7 mouse cellular contexts compared by ENCODE assay signal in the genomic region with DNA sequence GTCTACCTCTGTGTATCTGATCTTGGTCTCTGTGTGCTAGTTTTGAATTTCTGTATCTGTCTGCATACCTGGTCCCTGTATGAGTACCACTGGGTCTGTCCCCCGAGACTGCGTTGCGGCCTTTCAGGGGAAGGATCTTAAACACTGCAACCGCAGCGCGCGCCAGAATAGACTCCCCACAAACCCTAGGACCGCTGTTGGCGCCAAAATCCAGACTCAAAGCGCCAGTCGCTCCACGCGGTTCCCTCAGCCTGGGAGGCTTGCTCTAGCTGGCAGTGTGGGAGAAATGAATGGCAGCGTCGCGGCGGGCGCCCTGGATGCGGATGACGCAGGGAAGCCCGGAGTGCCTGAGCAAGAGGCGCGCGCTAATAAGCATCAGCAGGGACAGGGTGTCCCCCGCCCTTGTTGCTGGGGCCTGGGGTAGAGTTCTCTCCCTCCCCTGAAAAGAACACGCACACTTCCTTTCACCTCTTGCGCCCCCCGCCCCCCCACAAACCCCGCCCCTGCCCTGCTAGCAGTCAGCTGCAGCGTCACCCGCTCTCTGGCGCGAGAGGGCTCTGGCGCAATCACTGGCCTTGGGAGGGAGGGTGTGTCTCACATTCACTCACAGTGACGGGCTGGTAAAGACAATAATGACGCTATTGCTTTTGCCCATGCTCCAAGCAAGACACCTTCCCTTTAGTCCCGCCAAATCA. TPM values are rescaled to one million over a fixed set of nuclear protein-coding genes. Genes with fewer than 3 reads are reported as not detected.
DNase-seq lines count a peak whose midpoint lies in the region; ATAC-seq and TF ChIP-seq lines count a peak whose summit lies in the region.

No protein-coding gene starts in this region.

- DNase-seq in ES-E14 (ENCODE audit: low read depth, low spot score), result no peak
- peak; percentile 91 to 94 for DNase-seq in adrenal gland, postnatal 36 days
- peak; percentile 7 for DNase-seq in heart, postnatal 0 days (ENCODE audit: low spot score)
- DNase-seq in kidney, postnatal 25 days, result peak; percentile 25 to 63

- ATAC-seq in embryonic facial prominence, embryonic 15.5 days (ENCODE audit: insufficient number of reproducible peaks, low FRiP score, low TSS enrichment, low read depth), result peak; percentile 49; the same call in 1 of the 2 replicates
- ATAC-seq in heart, postnatal 0 days (ENCODE audit: insufficient read depth, low read depth), result peak; percentile 37
- peak; percentile 73 for ATAC-seq in lung, embryonic 15.5 days (ENCODE audit: borderline replicate concordance, extremely low read depth, low FRiP score, low TSS enrichment)
- peak; percentile 17; the same call in 1 of the 2 replicates for ATAC-seq in neutrophil, adult 5-6 weeks (ENCODE audit: extremely low read depth, insufficient number of reproducible peaks, low FRiP score, poor library complexity, severe bottlenecking)

- peak overlapping the region; percentile 80 for H3K9ac ChIP-seq in ES-E14 (ENCODE audit: insufficient read depth, low read depth, low read length, poor library complexity, severe bottlenecking)
- H3K9ac ChIP-seq in embryonic facial prominence, embryonic 15.5 days, result peak overlapping the region; percentile 37; the same call in 1 of the 2 replicates
- no peak overlapping the region for H3K9ac ChIP-seq in heart, postnatal 0 days (replicated peaks; ENCODE audit: low read depth, low read length)
- peak overlapping the region; percentile 66 for H3K9ac ChIP-seq in lung, embryonic 15.5 days

- peaks cover 0 to 4% of the 10 kb centered on the region in 2 experiments; a peak in 1 of 4 replicates for H3K4me1 ChIP-seq in ES-E14 (ENCODE audit: control insufficient read depth in 2 of 2, insufficient read depth in 2 of 2, low read length in 2 of 2, poor library complexity in 1 of 2)
- H3K4me1 ChIP-seq in embryonic facial prominence, embryonic 15.5 days, result peaks cover 34% of the 10 kb centered on the region
- peaks cover 24% of the 10 kb centered on the region; the same call in 1 of the 2 replicates for H3K4me1 ChIP-seq in heart, postnatal 0 days (ENCODE audit: control insufficient read depth, insufficient read depth)
- peaks cover 33% of the 10 kb centered on the region for H3K4me1 ChIP-seq in lung, embryonic 15.5 days

- TF ChIP-seq EP300 in heart, postnatal 0 days (IDR thresholded peaks at IDR 0.05; ENCODE audit: low read depth), result no peak

- 1% methylated on average over 35 of the region's 37 CpGs for WGBS in embryonic facial prominence, embryonic 15.5 days
- WGBS in heart, postnatal 0 days, result under 1% methylated on average over 35 of the region's 37 CpGs
- WGBS in lung, embryonic 15.5 days, result under 1% methylated on average over 34 of the region's 37 CpGs

- H3K9me3 ChIP-seq in ES-E14 (ENCODE audit: control insufficient read depth, insufficient read depth, low read depth, low read length), result no peaks in the 10 kb centered on the region
- H3K9me3 ChIP-seq in embryonic facial prominence, embryonic 15.5 days (replicated peaks), result no peaks in the 10 kb centered on the region
- H3K9me3 ChIP-seq in heart, postnatal 0 days (replicated peaks; ENCODE audit: control insufficient read depth, low read length), result no peaks in the 10 kb centered on the region
- H3K9me3 ChIP-seq in lung, embryonic 15.5 days, result no peaks in the 10 kb centered on the region

- in situ Hi-C loops in ES-E14 (cut with MboI; ENCODE audit: low sequenced_read_pairs in 2 of 2, unreplicated experiment in 2 of 2), result no loop called here

- peaks cover 27% of the 10 kb centered on the region for H3K27me3 ChIP-seq in embryonic facial prominence, embryonic 15.5 days
- H3K27me3 ChIP-seq in heart, postnatal 0 days (ENCODE audit: control insufficient read depth, insufficient read depth, low read length), result peaks cover 53% of the 10 kb centered on the region
- peaks cover 34% of the 10 kb centered on the region for H3K27me3 ChIP-seq in lung, embryonic 15.5 days

- peaks cover 3% of the 10 kb centered on the region; the same call in 1 of the 2 replicates for H3K36me3 ChIP-seq in ES-E14 (ENCODE audit: control insufficient read depth, insufficient read depth, low read length, poor library complexity, severe bottlenecking)
- no peaks in the 10 kb centered on the region for H3K36me3 ChIP-seq in embryonic facial prominence, embryonic 15.5 days
- no peaks in the 10 kb centered on the region for H3K36me3 ChIP-seq in heart, postnatal 0 days (replicated peaks; ENCODE audit: control insufficient read depth, insufficient read depth, low read length)
- H3K36me3 ChIP-seq in lung, embryonic 15.5 days, result 0 out of 2 replicates have a peak, but pooled peaks cover 2% of the 10 kb centered on the region

- peak overlapping the region; percentile 81 to 93 for H3K4me3 ChIP-seq in ES-E14 (ENCODE audit: insufficient read depth in 1 of 2, low read depth in 1 of 2, low read length in 2 of 2, poor library complexity in 1 of 2, severe bottlenecking in 1 of 2)
- H3K4me3 ChIP-seq in embryonic facial prominence, embryonic 15.5 days (replicated peaks), result peak overlapping the region; percentile 69
- H3K4me3 ChIP-seq in heart, postnatal 0 days (ENCODE audit: low read depth, low read length), result peak overlapping the region; percentile 72
- H3K4me3 ChIP-seq in lung, embryonic 15.5 days, result peak overlapping the region; percentile 81

- no peak for TF ChIP-seq CTCF in heart, postnatal 0 days (IDR thresholded peaks at IDR 0.05; ENCODE audit: low read depth)

- H3K4me2 ChIP-seq in embryonic facial prominence, embryonic 15.5 days (replicated peaks), result peak overlapping the region; percentile 99
- peak overlapping the region; percentile 94 for H3K4me2 ChIP-seq in heart, postnatal 0 days (ENCODE audit: low read depth, low read length)
- peak overlapping the region; percentile 100 for H3K4me2 ChIP-seq in lung, embryonic 15.5 days

- H3K27ac ChIP-seq in ES-E14 (ENCODE audit: insufficient read depth, low read depth, low read length, poor library complexity, severe bottlenecking), result no peak overlapping the region
- H3K27ac ChIP-seq in embryonic facial prominence, embryonic 15.5 days (replicated peaks), result peak overlapping the region; percentile 44; the same call in 1 of the 2 replicates
- H3K27ac ChIP-seq in heart, postnatal 0 days (ENCODE audit: low read depth), result peak overlapping the region; percentile 2; the same call in 1 of the 2 replicates
- H3K27ac ChIP-seq in lung, embryonic 15.5 days, result peak overlapping the region; percentile 64

TF ChIP-seq in ES-E14, 5 proteins besides CTCF, POLR2A, EP300 and RAD21:
- no peak for TF ChIP-seq ZC3H11A (IDR thresholded peaks at IDR 0.05; ENCODE audit: borderline replicate concordance, low read depth, low read length)
- TF ChIP-seq MAFK (IDR thresholded peaks at IDR 0.05; ENCODE audit: insufficient read depth, low read depth, low read length), result no peak
- 0 out of 2 replicates have a peak, but pooled peaks have one; percentile 16 for TF ChIP-seq HCFC1 (IDR thresholded peaks at IDR 0.05; ENCODE audit: borderline replicate concordance, insufficient read depth, low read length)

RNA-seq across cellular contexts. Expression of gene Camk2n2, which starts 1.1 kb away (rescaled TPM):
- 0.32 and 0.58 TPM in 2 replicates for total RNA-seq in ES-E14 (2012; rRNA removed)
- 100 to 1,000 TPM in 1 of 2 experiments, 10 to 100 TPM in 1; 25.3 to 128 TPM for total RNA-seq in adrenal gland, postnatal 36 days (2021)
- 1.7 and 1.9 TPM in 2 replicates for polyA plus RNA-seq in embryonic facial prominence, embryonic 15.5 days (2015; fragmentation: Nextera tagmentation; extraction: Ambion mirVana)
- total RNA-seq in heart, postnatal 0 days (2014; rRNA removed; ENCODE audit: low replicate concordance), result 0.31 and 1.5 TPM in 2 replicates
- 0.34 and 0.49 TPM in 2 replicates for polyA plus RNA-seq in heart, postnatal 0 days (2015; fragmentation: Nextera tagmentation; extraction: Ambion mirVana)
- 0.93 and 1.1 TPM in 2 replicates for polyA plus RNA-seq in lung, embryonic 15.5 days (2015; fragmentation: Nextera tagmentation; extraction: Ambion mirVana)
- not detected in 2 replicates for total RNA-seq in neutrophil, adult 5-6 weeks (2017)

RNA-seq across cellular contexts. Expression of gene Ece2, which starts 7.5 kb away (rescaled TPM):
- 6.7 and 11.3 TPM in 2 replicates for total RNA-seq in ES-E14 (2012; rRNA removed)
- 10 to 100 TPM in 1 of 2 experiments, 1 to 10 TPM in 1; 8.9 to 17.5 TPM for total RNA-seq in adrenal gland, postnatal 36 days (2021)
- 7.3 and 8.2 TPM in 2 replicates for polyA plus RNA-seq in embryonic facial prominence, embryonic 15.5 days (2015; fragmentation: Nextera tagmentation; extraction: Ambion mirVana)
- 0.43 and 1.5 TPM in 2 replicates for total RNA-seq in heart, postnatal 0 days (2014; rRNA removed; ENCODE audit: low replicate concordance)
- polyA plus RNA-seq in heart, postnatal 0 days (2015; fragmentation: Nextera tagmentation; extraction: Ambion mirVana), result 0.21 and 0.26 TPM in 2 replicates
- polyA plus RNA-seq in lung, embryonic 15.5 days (2015; fragmentation: Nextera tagmentation; extraction: Ambion mirVana), result 2.4 and 3.2 TPM in 2 replicates
- total RNA-seq in neutrophil, adult 5-6 weeks (2017), result not detected in 2 replicates

RNA-seq across cellular contexts. Expression of gene Alg3, which starts 10.6 kb away (rescaled TPM):
- 28.9 and 43.3 TPM in 2 replicates for total RNA-seq in ES-E14 (2012; rRNA removed)
- 10 to 100 TPM; 26.9 to 29.8 TPM for total RNA-seq in adrenal gland, postnatal 36 days (2021)
- 36.3 and 39.4 TPM in 2 replicates for polyA plus RNA-seq in embryonic facial prominence, embryonic 15.5 days (2015; fragmentation: Nextera tagmentation; extraction: Ambion mirVana)
- total RNA-seq in heart, postnatal 0 days (2014; rRNA removed; ENCODE audit: low replicate concordance), result 15.3 and 21.6 TPM in 2 replicates
- polyA plus RNA-seq in heart, postnatal 0 days (2015; fragmentation: Nextera tagmentation; extraction: Ambion mirVana), result 20.2 and 20.7 TPM in 2 replicates
- polyA plus RNA-seq in lung, embryonic 15.5 days (2015; fragmentation: Nextera tagmentation; extraction: Ambion mirVana), result 32.8 and 34.4 TPM in 2 replicates
- 4.2 and 6.5 TPM in 2 replicates for total RNA-seq in neutrophil, adult 5-6 weeks (2017)

RNA-seq across cellular contexts. Expression of gene Gm49333, which starts 10.7 kb away (rescaled TPM):
- total RNA-seq in ES-E14 (2012; rRNA removed), result not detected in 2 replicates
- total RNA-seq in adrenal gland, postnatal 36 days (2021), result under 1 TPM in 1 of 2 experiments, not detected in 1; 0.26 TPM
- polyA plus RNA-seq in embryonic facial prominence, embryonic 15.5 days (2015; fragmentation: Nextera tagmentation; extraction: Ambion mirVana), result not detected in 2 replicates
- total RNA-seq in heart, postnatal 0 days (2014; rRNA removed; ENCODE audit: low replicate concordance), result not detected in 2 replicates
- not detected in 2 replicates for polyA plus RNA-seq in heart, postnatal 0 days (2015; fragmentation: Nextera tagmentation; extraction: Ambion mirVana)
- polyA plus RNA-seq in lung, embryonic 15.5 days (2015; fragmentation: Nextera tagmentation; extraction: Ambion mirVana), result not detected in 2 replicates
- not detected in 2 replicates for total RNA-seq in neutrophil, adult 5-6 weeks (2017)

RNA-seq across cellular contexts. Expression of gene Eef1akmt4, which starts 10.7 kb away (rescaled TPM):
- total RNA-seq in ES-E14 (2012; rRNA removed), result 21.6 and 23.0 TPM in 2 replicates
- total RNA-seq in adrenal gland, postnatal 36 days (2021), result 1 to 10 TPM; 9.5 to 10.0 TPM
- polyA plus RNA-seq in embryonic facial prominence, embryonic 15.5 days (2015; fragmentation: Nextera tagmentation; extraction: Ambion mirVana), result 29.2 and 31.3 TPM in 2 replicates
- total RNA-seq in heart, postnatal 0 days (2014; rRNA removed; ENCODE audit: low replicate concordance), result 9.5 and 18.9 TPM in 2 replicates
- polyA plus RNA-seq in heart, postnatal 0 days (2015; fragmentation: Nextera tagmentation; extraction: Ambion mirVana), result 11.2 and 12.6 TPM in 2 replicates
- 28.4 and 29.0 TPM in 2 replicates for polyA plus RNA-seq in lung, embryonic 15.5 days (2015; fragmentation: Nextera tagmentation; extraction: Ambion mirVana)
- total RNA-seq in neutrophil, adult 5-6 weeks (2017), result 0.35 and 1.2 TPM in 2 replicates

Comparison
In these comparisons a context has a peak if more than half of its experiments do, and no peak if none do; other contexts are left out.
1. ATAC-seq: peak in every context shown above with its lines; median percentile 73 in lung, embryonic 15.5 days; 49 in embryonic facial prominence, embryonic 15.5 days; 37 in heart, postnatal 0 days; 17 in neutrophil, adult 5-6 weeks.
2. RNA of gene Camk2n2, which starts 1.1 kb away (total RNA-seq): 25.3 to 128 TPM in adrenal gland, postnatal 36 days; 0.31 to 1.5 TPM in heart, postnatal 0 days, 0.32 to 0.58 TPM in ES-E14 and not detected in neutrophil, adult 5-6 weeks; every median in the first group is over 10 times any median in the second.
3. Peak in every context shown above with its lines, with median percentiles within 50 percentile points of each other: H3K4me3 ChIP-seq and H3K4me2 ChIP-seq.